In the genomic region with DNA sequence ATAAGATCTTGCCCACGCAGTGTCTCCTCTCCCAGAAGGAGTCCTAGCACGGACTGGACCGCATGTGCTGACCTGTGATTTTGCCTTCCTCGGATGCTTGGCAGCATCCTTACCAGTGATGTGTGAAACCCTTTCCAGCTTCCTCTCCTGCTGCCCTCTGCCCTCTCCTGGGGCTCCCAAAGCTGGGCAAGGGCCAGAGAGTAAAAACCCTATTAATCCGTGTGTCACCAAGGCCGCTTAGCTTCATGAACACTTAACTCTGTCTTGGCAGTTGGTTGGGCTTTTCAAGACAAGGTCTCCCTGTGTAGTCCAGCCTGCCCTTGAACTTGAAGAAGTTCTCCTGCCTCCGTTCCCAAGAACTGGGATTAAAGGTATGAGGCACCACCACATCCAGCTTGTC, we compare ENCODE assay signal across 19 mouse cellular contexts.
A peak's percentile ranks its signal among the peaks of the same experiment; 100 is the strongest.
DNase-seq lines count a peak whose midpoint lies in the region; ATAC-seq and TF ChIP-seq lines count a peak whose summit lies in the region.
"Had no signal": no experiment of that assay in that cellular context is flagged by ENCODE, and none has a peak within 500 bp of the region (broad histone marks: within the 10 kb centered on the region; RNA-seq: fewer than 3 reads in every experiment).

No protein-coding gene starts in this region.

- H3K79me2 ChIP-seq in heart, adult 2 months (replicated peaks; ENCODE audit: control insufficient read depth, insufficient read depth, low read length) = 0 out of 2 replicates have a peak, but pooled peaks cover 1% of the 10 kb centered on the region

- TF ChIP-seq CTCF in heart, adult 2 months (IDR thresholded peaks at IDR 0.05) = no peak

- intact Hi-C loops in heart, adult 2 months (cut with DNase I) = no loop called here

- H3K4me3 ChIP-seq in heart, embryonic 12.5 days = no peak overlapping the region
- H3K4me3 ChIP-seq in heart, adult 2 months = no peak overlapping the region
- no peak overlapping the region for H3K4me3 ChIP-seq in liver, embryonic 12.5 days
- H3K4me3 ChIP-seq in liver, embryonic 15.5 days (replicated peaks) = no peak overlapping the region
- H3K4me3 ChIP-seq: embryonic facial prominence, embryonic 12.5 days; midbrain, embryonic 13.5 days had no signal

- H3K9ac ChIP-seq in heart, embryonic 12.5 days = no peak overlapping the region
- H3K9ac ChIP-seq in heart, adult 2 months (ENCODE audit: low read depth, low read length) = no peak overlapping the region
- H3K9ac ChIP-seq in liver, embryonic 12.5 days = no peak overlapping the region
- H3K9ac ChIP-seq in liver, embryonic 15.5 days = no peak overlapping the region
- H3K9ac ChIP-seq: embryonic facial prominence, embryonic 12.5 days; midbrain, embryonic 13.5 days had no signal

- peaks cover 42% of the 10 kb centered on the region for H3K36me3 ChIP-seq in heart, embryonic 12.5 days
- H3K36me3 ChIP-seq in heart, adult 2 months (ENCODE audit: control insufficient read depth, insufficient read depth, low read length) = no peaks in the 10 kb centered on the region; the same call in 1 of the 2 replicates
- peaks cover 37% of the 10 kb centered on the region for H3K36me3 ChIP-seq in liver, embryonic 12.5 days
- 0 out of 2 replicates have a peak, but pooled peaks cover 23% of the 10 kb centered on the region for H3K36me3 ChIP-seq in liver, embryonic 15.5 days (replicated peaks)
- H3K36me3 ChIP-seq: midbrain, embryonic 13.5 days had no signal

- H3K27me3 ChIP-seq in heart, embryonic 12.5 days (replicated peaks) = no peaks in the 10 kb centered on the region
- no peaks in the 10 kb centered on the region for H3K27me3 ChIP-seq in heart, adult 2 months (ENCODE audit: control insufficient read depth, insufficient read depth, low read length)
- H3K27me3 ChIP-seq in liver, embryonic 12.5 days (replicated peaks) = no peaks in the 10 kb centered on the region
- H3K27me3 ChIP-seq in liver, embryonic 15.5 days = no peaks in the 10 kb centered on the region
- H3K27me3 ChIP-seq: embryonic facial prominence, embryonic 12.5 days; midbrain, embryonic 13.5 days; Patski had no signal

- WGBS in heart, embryonic 12.5 days = 76% methylated on average over 7 of the region's 7 CpGs
- 73% methylated on average over 7 of the region's 7 CpGs for WGBS in heart, adult 2 months
- 83% methylated on average over 7 of the region's 7 CpGs for WGBS in liver, embryonic 12.5 days (ENCODE audit: insufficient replicate concordance)
- 85% methylated on average over 7 of the region's 7 CpGs for WGBS in liver, embryonic 15.5 days (ENCODE audit: insufficient replicate concordance)

- peaks cover 72% of the 10 kb centered on the region for H3K4me1 ChIP-seq in heart, embryonic 12.5 days (replicated peaks)
- peaks cover 28% of the 10 kb centered on the region for H3K4me1 ChIP-seq in heart, adult 2 months (ENCODE audit: control insufficient read depth, insufficient read depth, low read length)
- H3K4me1 ChIP-seq in liver, embryonic 12.5 days = peaks cover 61% of the 10 kb centered on the region
- peaks cover 60% of the 10 kb centered on the region for H3K4me1 ChIP-seq in liver, embryonic 15.5 days (replicated peaks)

- H3K27ac ChIP-seq in heart, embryonic 12.5 days (ENCODE audit: poor library complexity, severe bottlenecking) = peak overlapping the region; percentile 49; the same call in 1 of the 2 replicates
- H3K27ac ChIP-seq in heart, adult 2 months = no peak overlapping the region
- H3K27ac ChIP-seq in liver, embryonic 12.5 days = peak overlapping the region; percentile 94
- H3K27ac ChIP-seq in liver, embryonic 15.5 days (replicated peaks) = peak overlapping the region; percentile 95
- H3K27ac ChIP-seq: embryonic facial prominence, embryonic 12.5 days; macrophage; midbrain, embryonic 13.5 days had no signal

- no peak for ATAC-seq in heart, embryonic 12.5 days (ENCODE audit: insufficient number of reproducible peaks, low FRiP score)
- ATAC-seq in liver, embryonic 12.5 days = no peak
- no peak for ATAC-seq in liver, embryonic 15.5 days (ENCODE audit: insufficient read depth)
- ATAC-seq: activated CD4-positive, CD25-positive, alpha-beta regulatory T cell, adult 4 months; midbrain, embryonic 13.5 days; Patski had no signal

- DNase-seq in heart, adult 2 months = no peak
- DNase-seq in liver = no peak
- DNase-seq in adrenal gland, postnatal 36 days = peak; percentile 63 to 64
- DNase-seq in frontal cortex, postnatal 14 days (ENCODE audit: low spot score in 2 of 2) = no peak
- DNase-seq in right cerebral cortex, adult 18-20 months = no peak
- DNase-seq: cerebellum, adult 8-10 months; gastrocnemius, postnatal 25 days; heart, postnatal 4 days; layer of hippocampus, adult 9-11 months; lung, adult 2 months; thymus, postnatal 14 days had no signal

- H3K9me3 ChIP-seq in heart, embryonic 12.5 days (replicated peaks) = no peaks in the 10 kb centered on the region
- H3K9me3 ChIP-seq in liver, embryonic 12.5 days (replicated peaks) = no peaks in the 10 kb centered on the region
- H3K9me3 ChIP-seq in liver, embryonic 15.5 days (replicated peaks) = no peaks in the 10 kb centered on the region
- H3K9me3 ChIP-seq: embryonic facial prominence, embryonic 12.5 days; midbrain, embryonic 13.5 days had no signal

- TF ChIP-seq POLR2A in heart, adult 2 months (IDR thresholded peaks at IDR 0.05; ENCODE audit: insufficient read depth, low read depth, low read length) = no peak

- TF ChIP-seq EP300 in heart, adult 2 months (IDR thresholded peaks at IDR 0.05; ENCODE audit: insufficient read depth, low read depth, low read length) = no peak

- no peak overlapping the region for H3K4me2 ChIP-seq in heart, embryonic 12.5 days
- H3K4me2 ChIP-seq in liver, embryonic 12.5 days = peak overlapping the region; percentile 42; the same call in 1 of the 2 replicates
- no peak overlapping the region for H3K4me2 ChIP-seq in liver, embryonic 15.5 days
- H3K4me2 ChIP-seq: embryonic facial prominence, embryonic 12.5 days; midbrain, embryonic 13.5 days had no signal

Comparison
In these comparisons a context has a peak if more than half of its experiments do, and no peak if none do; other contexts are left out.
1. DNase-seq: peak in adrenal gland, postnatal 36 days (2 of 2); none in heart, adult 2 months (0 of 2), liver (single experiment), frontal cortex, postnatal 14 days (0 of 2) and right cerebral cortex, adult 18-20 months (single experiment).